Mouse (Mus musculus) lung, postnatal 14 days (tissue): ENCODE results near the gene Bcl11a.
A peak's percentile ranks its signal among the peaks of the same experiment; 100 is the strongest.

Source experiments
- DNase-seq: peaks from one replicate; pipeline ENCODE4 v3.0.0; 2021

Bcl11a gene

GRCm38 (mm10) chr11:24081016-24081686 lies 3.3 kb downstream of the Bcl11a start:
- peak; percentile 54 for DNase-seq

- DNase-seq: peak; percentile 39
Observed at GRCm38 (mm10) chr11:24081687-24082384, 4.0 kb downstream of the Bcl11a start.

GRCm38 (mm10) chr11:24082385-24083075 lies 4.7 kb downstream of the Bcl11a start:
- DNase-seq: no peak

- no peak for DNase-seq
Observed at GRCm38 (mm10) chr11:24083076-24083405, 5.2 kb downstream of the Bcl11a start.

- no peak for DNase-seq
Observed at GRCm38 (mm10) chr11:24083423-24083822, 5.6 kb downstream of the Bcl11a start.

- no peak for DNase-seq
Observed at GRCm38 (mm10) chr11:24084077-24084476, 6.2 kb downstream of the Bcl11a start.

- DNase-seq: no peak
Observed at GRCm38 (mm10) chr11:24084590-24084989, 6.7 kb downstream of the Bcl11a start.

- no peak for DNase-seq
Observed at GRCm38 (mm10) chr11:24085986-24086385, 8.1 kb downstream of the Bcl11a start.

- DNase-seq: no peak
Observed at GRCm38 (mm10) chr11:24087069-24087468, 9.2 kb downstream of the Bcl11a start.

GRCm38 (mm10) chr11:24090443-24090842 lies 12.6 kb downstream of the Bcl11a start:
- DNase-seq: no peak

GRCm38 (mm10) chr11:24091393-24092080 lies 13.7 kb downstream of the Bcl11a start:
- DNase-seq: no peak

GRCm38 (mm10) chr11:24092618-24093017 lies 14.8 kb downstream of the Bcl11a start:
- DNase-seq: no peak

GRCm38 (mm10) chr11:24094086-24094487 lies 16.2 kb downstream of the Bcl11a start:
- no peak for DNase-seq

- no peak for DNase-seq
Observed at GRCm38 (mm10) chr11:24095236-24095635, 17.4 kb downstream of the Bcl11a start.

- no peak for DNase-seq
Observed at GRCm38 (mm10) chr11:24095656-24096353, 17.9 kb downstream of the Bcl11a start.

GRCm38 (mm10) chr11:24096483-24096882 lies 18.6 kb downstream of the Bcl11a start:
- no peak for DNase-seq

- DNase-seq: no peak
Observed at GRCm38 (mm10) chr11:24097026-24097425, 19.2 kb downstream of the Bcl11a start.

GRCm38 (mm10) chr11:24098069-24098468 lies 20.2 kb downstream of the Bcl11a start:
- no peak for DNase-seq

- no peak for DNase-seq
Observed at GRCm38 (mm10) chr11:24098662-24099061, 20.8 kb downstream of the Bcl11a start.

GRCm38 (mm10) chr11:24099215-24099614 lies 21.4 kb downstream of the Bcl11a start:
- DNase-seq: no peak

GRCm38 (mm10) chr11:24099886-24100293 lies 22.0 kb downstream of the Bcl11a start:
- DNase-seq: no peak

- no peak for DNase-seq
Observed at GRCm38 (mm10) chr11:24100449-24101070, 22.7 kb downstream of the Bcl11a start.
